Mouse (Mus musculus): Measurements from ENCODE around the gene Ogdhl.

Gene Ogdhl

DNA sequence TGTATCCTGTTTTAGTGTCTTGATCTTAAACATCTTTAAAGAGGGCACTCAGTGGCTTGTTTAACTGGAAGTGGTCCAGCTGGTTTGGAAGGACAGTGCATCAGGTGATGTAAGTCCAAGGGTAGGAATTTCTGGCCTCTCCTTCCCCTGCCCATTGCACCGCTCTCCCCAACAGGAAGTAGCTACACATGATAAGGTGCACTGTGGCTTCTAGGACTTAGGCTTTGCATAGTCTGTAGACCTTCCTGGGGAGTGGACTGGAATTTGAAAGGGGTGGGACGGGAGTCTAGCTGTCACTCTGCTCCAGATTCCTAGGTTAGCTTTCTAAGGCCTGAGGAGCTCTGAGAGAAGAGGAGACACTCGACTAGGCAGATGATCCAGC lies 58.3 kb downstream of the Ogdhl start:
- DNase-seq, result no peak

DNA sequence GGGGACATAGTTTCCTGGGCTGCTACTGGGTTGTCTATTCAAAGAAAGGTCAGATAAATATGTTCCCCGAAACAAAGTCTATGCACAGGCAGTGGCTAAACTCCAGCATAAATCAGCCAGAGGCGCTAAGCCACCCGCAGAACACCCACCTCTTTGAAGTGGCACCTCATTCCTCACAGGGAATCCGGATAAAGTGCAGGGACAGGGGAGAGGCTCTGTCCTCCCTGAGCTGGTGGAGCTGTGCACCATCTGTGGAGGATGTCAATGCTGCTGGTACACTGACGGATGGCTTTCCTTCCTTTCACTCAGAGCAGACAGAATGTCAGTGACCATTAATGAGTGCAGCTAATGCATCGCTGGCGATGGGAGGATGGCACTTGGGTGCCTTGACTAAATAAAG lies 59.2 kb downstream of the Ogdhl start:
- DNase-seq, result peak; percentile 42 to 62

DNA sequence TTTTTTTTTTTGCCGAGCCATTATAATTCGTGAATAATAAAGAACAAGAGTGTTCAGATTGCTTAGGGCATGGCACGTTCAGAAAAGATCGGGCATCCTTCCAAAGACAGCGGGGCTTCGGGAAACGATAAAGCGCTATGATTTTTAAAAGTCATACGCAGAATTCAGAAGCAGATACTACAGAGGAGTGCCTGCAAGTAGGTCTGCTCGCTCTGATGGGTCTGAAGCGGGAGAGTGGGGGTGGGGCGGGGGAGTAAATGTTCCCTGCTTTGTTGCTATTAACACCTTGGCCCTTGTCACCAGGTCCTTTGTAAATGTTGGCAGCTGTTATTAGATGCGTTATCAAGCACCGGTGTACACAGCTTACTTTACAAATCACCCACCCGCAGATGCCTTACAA lies 59.8 kb downstream of the Ogdhl start:
- DNase-seq, result peak; percentile 50 to 64

- DNase-seq, result peak; percentile 14 to 34
Measured at GRCm38 (mm10) chr14:32388196-32388595, 66.4 kb downstream of the Ogdhl start, which contains the start of gene 1700024G13Rik. Gene 1700024G13Rik, minus strand, starts transcription at chr14:32388391.
